Mouse (Mus musculus): ENCODE measurements around the gene Fignl1. TPM values are rescaled to one million over a fixed set of nuclear protein-coding genes. Genes with fewer than 3 reads are reported as not detected.

The Fignl1 gene
- polyA plus RNA-seq, 1 experiment = 89.3 TPM

DNA sequence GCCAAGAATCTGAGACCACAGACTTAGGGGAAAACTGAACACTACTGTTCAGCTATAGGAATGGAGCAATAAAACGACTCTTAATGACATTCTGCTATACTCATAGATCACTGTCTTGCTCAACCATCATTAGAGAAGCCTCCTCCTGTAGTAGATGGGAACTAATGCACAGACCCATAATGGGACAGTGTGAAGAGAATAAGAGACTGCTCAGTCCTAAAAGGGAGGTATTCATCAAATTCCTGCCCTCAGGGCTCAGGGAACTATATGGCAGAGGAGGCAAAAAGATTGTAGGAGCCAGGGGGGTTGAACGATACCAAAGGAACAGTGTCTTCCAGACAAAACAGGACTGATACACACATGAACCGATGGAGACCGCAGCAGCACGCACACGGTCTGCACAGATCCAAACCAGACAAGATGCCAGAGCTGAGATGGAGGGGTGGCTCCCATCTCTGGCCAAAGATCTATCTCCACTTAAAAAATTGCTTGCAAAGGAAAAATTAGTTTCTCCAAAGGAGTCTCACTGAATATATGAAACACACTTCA, 43.3 kb upstream of the Fignl1 start:
- Histone ChIP-seq H3K27ac (ENCODE audit: insufficient read depth, low read length) (no peak overlapping the region), H3K4me1 (ENCODE audit: control insufficient read depth, insufficient read depth, low read length) (peaks cover 3% of the 10 kb centered on the region), H3K36me3 (ENCODE audit: control insufficient read depth, insufficient read depth, low read length, poor library complexity, severe bottlenecking) (no peaks in the 10 kb centered on the region), H3K9me3 (replicated peaks; ENCODE audit: control insufficient read depth, insufficient read depth, low read length, poor library complexity, severe bottlenecking) (no peaks in the 10 kb centered on the region), H3K4me3 (ENCODE audit: low read depth, low read length) (no peak overlapping the region), H3K27me3 (ENCODE audit: control insufficient read depth, insufficient read depth, low read length, poor library complexity, severe bottlenecking) (no peaks in the 10 kb centered on the region), H3K9ac (ENCODE audit: low read depth, poor library complexity, severe bottlenecking) (no peak overlapping the region)
- TF ChIP-seq POLR2A (IDR thresholded peaks at IDR 0.05; ENCODE audit: insufficient read depth, low read length) (no peak), CTCF (IDR thresholded peaks at IDR 0.05; ENCODE audit: low read depth, low read length) (no peak), EP300 (IDR thresholded peaks at IDR 0.05; ENCODE audit: insufficient read depth, low read depth, low read length) (no peak)

GRCm38 (mm10) chr11:11850476-11851267, 41.9 kb upstream of the Fignl1 start:
- TF ChIP-seq EP300 (IDR thresholded peaks at IDR 0.05; ENCODE audit: insufficient read depth, low read depth, low read length) (no peak), CTCF (IDR thresholded peaks at IDR 0.05; ENCODE audit: low read depth, low read length) (no peak), POLR2A (IDR thresholded peaks at IDR 0.05; ENCODE audit: insufficient read depth, low read length) (no peak)
- H3K4me1 ChIP-seq (ENCODE audit: control insufficient read depth, insufficient read depth, low read length) = peaks cover under 1% of the 10 kb centered on the region
- H3K4me3 ChIP-seq (ENCODE audit: low read depth, low read length) = no peak overlapping the region
- no peaks in the 10 kb centered on the region for H3K27me3 ChIP-seq (ENCODE audit: control insufficient read depth, insufficient read depth, low read length, poor library complexity, severe bottlenecking)
- no peak overlapping the region for H3K9ac ChIP-seq (ENCODE audit: low read depth, poor library complexity, severe bottlenecking)
- H3K9me3 ChIP-seq (replicated peaks; ENCODE audit: control insufficient read depth, insufficient read depth, low read length, poor library complexity, severe bottlenecking) = no peaks in the 10 kb centered on the region
- no peak overlapping the region for H3K27ac ChIP-seq (ENCODE audit: insufficient read depth, low read length)
- no peaks in the 10 kb centered on the region for H3K36me3 ChIP-seq (ENCODE audit: control insufficient read depth, insufficient read depth, low read length, poor library complexity, severe bottlenecking)

DNA sequence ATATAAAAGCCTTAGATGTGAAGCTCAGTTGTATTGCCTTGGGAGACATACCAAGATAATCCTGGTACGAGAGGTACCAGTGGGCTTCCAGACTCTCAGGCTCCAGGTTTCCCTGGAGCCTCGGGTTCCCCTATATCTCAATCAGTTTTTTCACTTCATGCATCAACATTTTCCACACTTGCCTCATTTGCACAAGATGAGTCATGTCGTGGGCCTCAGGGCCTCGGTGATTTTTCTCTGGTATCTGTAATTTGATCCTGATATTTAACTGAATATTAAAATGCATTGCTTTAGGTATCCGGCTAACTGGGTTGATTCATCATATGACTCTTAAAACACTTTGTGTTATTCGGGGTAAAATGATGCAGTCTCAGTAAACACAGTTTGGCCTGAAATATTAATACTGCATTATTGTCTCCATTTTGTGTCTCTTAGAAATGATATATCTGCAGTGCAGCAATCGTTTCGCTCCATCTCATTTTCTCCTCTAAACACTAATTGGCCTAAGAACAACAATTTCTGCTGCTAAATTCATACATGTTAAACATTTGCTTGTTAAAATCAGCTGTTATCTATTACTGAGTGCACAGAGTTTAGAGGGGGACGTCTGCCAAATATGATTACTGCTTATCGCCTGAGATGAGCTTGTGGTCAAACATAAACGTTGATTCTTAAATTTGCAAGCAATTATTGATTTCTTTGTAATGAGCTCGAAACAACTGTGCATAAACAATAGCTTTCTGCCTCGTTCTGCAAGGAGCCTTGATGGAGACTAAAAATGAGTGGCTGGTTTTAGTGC, 41.0 kb upstream of the Fignl1 start:
- H3K27me3 ChIP-seq (ENCODE audit: control insufficient read depth, insufficient read depth, low read length, poor library complexity, severe bottlenecking) = no peaks in the 10 kb centered on the region
- H3K4me3 ChIP-seq (ENCODE audit: low read depth, low read length) = no peak overlapping the region
- no peak overlapping the region for H3K27ac ChIP-seq (ENCODE audit: insufficient read depth, low read length)
- H3K9me3 ChIP-seq (replicated peaks; ENCODE audit: control insufficient read depth, insufficient read depth, low read length, poor library complexity, severe bottlenecking) = no peaks in the 10 kb centered on the region
- H3K36me3 ChIP-seq (ENCODE audit: control insufficient read depth, insufficient read depth, low read length, poor library complexity, severe bottlenecking) = no peaks in the 10 kb centered on the region
- TF ChIP-seq POLR2A (IDR thresholded peaks at IDR 0.05; ENCODE audit: insufficient read depth, low read length) = no peak
- TF ChIP-seq EP300 (IDR thresholded peaks at IDR 0.05; ENCODE audit: insufficient read depth, low read depth, low read length) = no peak
- TF ChIP-seq CTCF (IDR thresholded peaks at IDR 0.05; ENCODE audit: low read depth, low read length) = no peak
- H3K4me1 ChIP-seq (ENCODE audit: control insufficient read depth, insufficient read depth, low read length) = no peaks in the 10 kb centered on the region
- H3K9ac ChIP-seq (ENCODE audit: low read depth, poor library complexity, severe bottlenecking) = no peak overlapping the region

DNA sequence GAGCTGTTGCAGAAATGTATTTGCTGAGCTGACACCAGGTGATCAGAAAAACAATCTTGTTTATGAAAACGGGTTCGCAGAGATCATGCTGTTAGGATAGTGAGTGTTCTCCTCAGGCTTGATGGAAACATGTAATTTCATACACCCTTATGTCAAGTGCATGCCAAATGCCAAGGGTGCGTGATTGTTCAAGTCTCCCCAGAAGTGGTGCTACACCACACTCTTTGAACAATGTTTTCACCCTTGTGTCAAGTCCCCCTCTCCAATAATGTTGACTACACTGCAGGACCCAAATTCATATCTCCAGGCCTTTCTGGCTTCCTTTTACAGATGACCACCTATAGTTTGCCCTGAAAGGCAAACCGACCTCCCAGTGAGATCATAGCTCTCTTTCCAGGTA, 39.7 kb upstream of the Fignl1 start:
- H3K27me3 ChIP-seq (ENCODE audit: control insufficient read depth, insufficient read depth, low read length, poor library complexity, severe bottlenecking) = no peaks in the 10 kb centered on the region

GRCm38 (mm10) chr11:11845044-11845443, 36.3 kb upstream of the Fignl1 start:
- no peak overlapping the region for H3K4me3 ChIP-seq (ENCODE audit: low read depth, low read length)
- no peak overlapping the region for H3K9ac ChIP-seq (ENCODE audit: low read depth, poor library complexity, severe bottlenecking)
- no peaks in the 10 kb centered on the region for H3K9me3 ChIP-seq (replicated peaks; ENCODE audit: control insufficient read depth, insufficient read depth, low read length, poor library complexity, severe bottlenecking)
- no peak for TF ChIP-seq CTCF (IDR thresholded peaks at IDR 0.05; ENCODE audit: low read depth, low read length)
- no peak for TF ChIP-seq EP300 (IDR thresholded peaks at IDR 0.05; ENCODE audit: insufficient read depth, low read depth, low read length)
- TF ChIP-seq POLR2A (IDR thresholded peaks at IDR 0.05; ENCODE audit: insufficient read depth, low read length) = no peak
- no peak overlapping the region for H3K27ac ChIP-seq (ENCODE audit: insufficient read depth, low read length)
- no peaks in the 10 kb centered on the region for H3K4me1 ChIP-seq (ENCODE audit: control insufficient read depth, insufficient read depth, low read length)
- H3K27me3 ChIP-seq (ENCODE audit: control insufficient read depth, insufficient read depth, low read length, poor library complexity, severe bottlenecking) = no peaks in the 10 kb centered on the region
- no peaks in the 10 kb centered on the region for H3K36me3 ChIP-seq (ENCODE audit: control insufficient read depth, insufficient read depth, low read length, poor library complexity, severe bottlenecking)

More for the DNA sequence above, 39.7 kb upstream of the Fignl1 start:
- no peak for TF ChIP-seq CTCF (IDR thresholded peaks at IDR 0.05; ENCODE audit: low read depth, low read length)
- no peak for TF ChIP-seq POLR2A (IDR thresholded peaks at IDR 0.05; ENCODE audit: insufficient read depth, low read length)
- TF ChIP-seq EP300 (IDR thresholded peaks at IDR 0.05; ENCODE audit: insufficient read depth, low read depth, low read length) = no peak
- Histone ChIP-seq H3K4me1 (ENCODE audit: control insufficient read depth, insufficient read depth, low read length) (no peaks in the 10 kb centered on the region), H3K27ac (ENCODE audit: insufficient read depth, low read length) (no peak overlapping the region), H3K9ac (ENCODE audit: low read depth, poor library complexity, severe bottlenecking) (no peak overlapping the region), H3K9me3 (replicated peaks; ENCODE audit: control insufficient read depth, insufficient read depth, low read length, poor library complexity, severe bottlenecking) (no peaks in the 10 kb centered on the region), H3K36me3 (ENCODE audit: control insufficient read depth, insufficient read depth, low read length, poor library complexity, severe bottlenecking) (no peaks in the 10 kb centered on the region), H3K4me3 (ENCODE audit: low read depth, low read length) (no peak overlapping the region)
